Mouse (Mus musculus) limb, embryonic 11.5 days (tissue): Measurements from ENCODE around the gene Polr1c. TPM values are rescaled to one million over a fixed set of nuclear protein-coding genes. Genes with fewer than 3 reads are reported as not detected.

Experiments used
- microRNA counts: library from miRNA; unstranded; fragments of <30 nt; microRNA quantifications from one replicate; lab custom pipeline; 2016
- microRNA-seq: library from miRNA; unstranded; fragments of <30 nt; microRNA quantifications from one replicate; pipeline ENCODE4, GENCODE M21; 2016
- polyA plus RNA-seq: library from polyadenylated mRNA; unstranded; fragments of >200 nt; fragmentation: Nextera tagmentation; extraction: Ambion mirVana; gene quantifications from 2 replicates; pipeline ENCODE4 v1.2.1, GENCODE M21; 2014

Gene Polr1c
- polyA plus RNA-seq, 1 experiment from 2014 or later, result 124 TPM

MicroRNAs encoded within 50 kb of the gene (microRNA counts, 519-probe panel; counts per million panel counts)
- not detected for microRNA mmu-miR-693-3p (lab: Ali Mortazavi, UCI)
- microRNA mmu-miR-693-5p (lab: Ali Mortazavi, UCI), result not detected

Small RNA genes within 50 kb of the gene (microRNA-seq; reads per million reads assigned to microRNA genes)
- gene Mir693, result 0.92 reads per million

Other genes with a start within 250 kb of the Polr1c start
- 3.3 and 4.0 TPM in 2 replicates for gene Vegfa, start 215.7 kb downstream of the Polr1c start, polyA plus RNA-seq
- 152 and 165 TPM in 2 replicates for gene Mrps18a, start 137.1 kb downstream of the Polr1c start, polyA plus RNA-seq
- gene Rsph9, start 103.8 kb downstream of the Polr1c start, polyA plus RNA-seq, result 12.1 and 13.1 TPM in 2 replicates
- gene Mad2l1bp, start 94.5 kb downstream of the Polr1c start, polyA plus RNA-seq, result 34.9 and 39.7 TPM in 2 replicates
- 29.4 and 30.1 TPM in 2 replicates for gene Gtpbp2, start 87.0 kb downstream of the Polr1c start, polyA plus RNA-seq
- gene Polh, start 45.4 kb downstream of the Polr1c start, polyA plus RNA-seq, result 10.3 and 13.6 TPM in 2 replicates
- 73.0 and 73.8 TPM in 2 replicates for gene Xpo5, start 45.3 kb downstream of the Polr1c start, polyA plus RNA-seq
- 64.0 and 76.9 TPM in 2 replicates for gene Yipf3, start within 50 bp of the Polr1c start, polyA plus RNA-seq
- 0.69 and 0.72 TPM in 2 replicates for gene Lrrc73, start 5.5 kb upstream of the Polr1c start, polyA plus RNA-seq
- gene Tjap1, start 35.0 kb upstream of the Polr1c start, polyA plus RNA-seq, result 53.1 and 54.3 TPM in 2 replicates
- 1.1 and 1.3 TPM in 2 replicates for gene Dlk2, start 49.4 kb upstream of the Polr1c start, polyA plus RNA-seq
- 5.0 and 5.8 TPM in 2 replicates for gene Abcc10, start 80.3 kb upstream of the Polr1c start, polyA plus RNA-seq
- 16.1 and 17.0 TPM in 2 replicates for gene Zfp318, start 135.7 kb upstream of the Polr1c start, polyA plus RNA-seq
- 0.31 TPM in 1 of 2 replicates, not detected in the other for gene Crip3, start 180.9 kb upstream of the Polr1c start, polyA plus RNA-seq
- not detected in 2 replicates for gene Slc22a7, start 190.4 kb upstream of the Polr1c start, polyA plus RNA-seq
- gene Ttbk1, start 239.6 kb upstream of the Polr1c start, polyA plus RNA-seq, result 0.27 and 0.58 TPM in 2 replicates
- gene Dnph1, start 248.7 kb upstream of the Polr1c start, polyA plus RNA-seq, result 59.7 and 62.3 TPM in 2 replicates